Mouse (Mus musculus): ENCODE results near the gene Ly6g5c.

Ly6g5c gene

GRCm38 (mm10) chr17:35139269-35139668 is 31.2 kb downstream of the Ly6g5c start:
- DNase-seq (ENCODE audit: low read depth, low spot score) = no peak

GRCm38 (mm10) chr17:35140490-35140996 is 32.5 kb downstream of the Ly6g5c start:
- DNase-seq (ENCODE audit: low read depth, low spot score) = no peak

GRCm38 (mm10) chr17:35141971-35142370 is 33.9 kb downstream of the Ly6g5c start:
- no peak for DNase-seq (ENCODE audit: low read depth, low spot score)

- DNase-seq (ENCODE audit: low read depth, low spot score) = no peak
Observed at GRCm38 (mm10) chr17:35146139-35146538, 38.1 kb downstream of the Ly6g5c start.

GRCm38 (mm10) chr17:35147348-35147747 is 39.3 kb downstream of the Ly6g5c start:
- no peak for DNase-seq (ENCODE audit: low read depth, low spot score)

- no peak for DNase-seq (ENCODE audit: low read depth, low spot score)
Observed at GRCm38 (mm10) chr17:35147922-35148639, 40.0 kb downstream of the Ly6g5c start.

GRCm38 (mm10) chr17:35152121-35152520 is 44.0 kb downstream of the Ly6g5c start:
- no peak for DNase-seq (ENCODE audit: low read depth, low spot score)

- DNase-seq (ENCODE audit: low read depth, low spot score) = no peak
Observed at GRCm38 (mm10) chr17:35153077-35153476, 45.0 kb downstream of the Ly6g5c start.

GRCm38 (mm10) chr17:35153931-35154330 is 45.9 kb downstream of the Ly6g5c start:
- DNase-seq (ENCODE audit: low read depth, low spot score) = no peak

GRCm38 (mm10) chr17:35154616-35155015 is 46.5 kb downstream of the Ly6g5c start:
- DNase-seq (ENCODE audit: low read depth, low spot score) = no peak

- DNase-seq (ENCODE audit: low read depth, low spot score) = no peak
Observed at GRCm38 (mm10) chr17:35155451-35155850, 47.4 kb downstream of the Ly6g5c start.

- no peak for DNase-seq (ENCODE audit: low read depth, low spot score)
Observed at GRCm38 (mm10) chr17:35156461-35157200, 48.6 kb downstream of the Ly6g5c start.

- DNase-seq (ENCODE audit: low read depth, low spot score) = no peak
Observed at GRCm38 (mm10) chr17:35157254-35157653, 49.2 kb downstream of the Ly6g5c start.

GRCm38 (mm10) chr17:35157661-35158175 is 49.6 kb downstream of the Ly6g5c start:
- DNase-seq (ENCODE audit: low read depth, low spot score) = no peak

GRCm38 (mm10) chr17:35158850-35159593 is 50.9 kb downstream of the Ly6g5c start:
- no peak for DNase-seq (ENCODE audit: low read depth, low spot score)

GRCm38 (mm10) chr17:35159638-35160037 is 51.6 kb downstream of the Ly6g5c start:
- no peak for DNase-seq (ENCODE audit: low read depth, low spot score)

GRCm38 (mm10) chr17:35161421-35161820 is 53.3 kb downstream of the Ly6g5c start:
- no peak for DNase-seq (ENCODE audit: low read depth, low spot score)
